ENCODE assay signal across 17 mouse cellular contexts in genomic region chr3:27598437-27599382, GRCm38 (mm10).
A peak's percentile ranks its signal among the peaks of the same experiment; 100 is the strongest.
DNase-seq lines count a peak whose midpoint lies in the region; ATAC-seq and TF ChIP-seq lines count a peak whose summit lies in the region.
"Had no signal": no experiment of that assay in that cellular context is flagged by ENCODE, and none has a peak within 500 bp of the region (broad histone marks: within the 10 kb centered on the region; RNA-seq: fewer than 3 reads in every experiment).

No protein-coding gene starts in this region.

- peak; percentile 27 for DNase-seq in lung, postnatal 10 days
- DNase-seq in lung, adult 18-20 months, result no peak
- DNase-seq in R1 (ENCODE audit: low read depth, low spot score), result peak; percentile 22
- no peak for DNase-seq in cerebellum, adult 2 months
- DNase-seq in cerebellum, adult 9-10 months, result no peak
- DNase-seq: adrenal gland, postnatal 14 days; kidney, postnatal 14 days; left cerebral cortex, postnatal 4 days; right cerebral cortex, postnatal 25 days; thymus, postnatal 25 days had no signal

- no peak overlapping the region for H3K9ac ChIP-seq in heart, embryonic 13.5 days
- H3K9ac ChIP-seq in heart, embryonic 12.5 days, result no peak overlapping the region
- H3K9ac ChIP-seq: embryonic facial prominence, embryonic 15.5 days; forebrain, embryonic 12.5 days; liver, embryonic 15.5 days had no signal

- peak overlapping the region; percentile 33; the same call in 1 of the 2 replicates for H3K27ac ChIP-seq in heart, embryonic 13.5 days (replicated peaks)
- no peak overlapping the region for H3K27ac ChIP-seq in heart, embryonic 12.5 days (ENCODE audit: poor library complexity, severe bottlenecking)
- no peak overlapping the region for H3K27ac ChIP-seq in cerebellum, adult 2 months (ENCODE audit: insufficient read depth, low read length)
- H3K27ac ChIP-seq: embryonic facial prominence, embryonic 15.5 days; forebrain, embryonic 12.5 days; liver, embryonic 15.5 days; macrophage had no signal

- H3K4me3 ChIP-seq in heart, embryonic 13.5 days, result no peak overlapping the region
- no peak overlapping the region for H3K4me3 ChIP-seq in heart, embryonic 12.5 days
- H3K4me3 ChIP-seq in cerebellum, adult 2 months (replicated peaks; ENCODE audit: insufficient read depth, low read depth, low read length), result no peak overlapping the region
- H3K4me3 ChIP-seq: embryonic facial prominence, embryonic 15.5 days; forebrain, embryonic 12.5 days; liver, embryonic 15.5 days had no signal

- no peak overlapping the region for H3K4me2 ChIP-seq in heart, embryonic 13.5 days
- H3K4me2 ChIP-seq in heart, embryonic 12.5 days, result no peak overlapping the region
- H3K4me2 ChIP-seq: embryonic facial prominence, embryonic 15.5 days; forebrain, embryonic 12.5 days; liver, embryonic 15.5 days had no signal

- TF ChIP-seq POLR2A in cerebellum, adult 2 months (IDR thresholded peaks at IDR 0.05; ENCODE audit: borderline replicate concordance, insufficient read depth, low read length), result no peak

- H3K36me3 ChIP-seq in heart, embryonic 13.5 days, result no peaks in the 10 kb centered on the region
- H3K36me3 ChIP-seq in heart, embryonic 12.5 days, result no peaks in the 10 kb centered on the region
- H3K36me3 ChIP-seq: embryonic facial prominence, embryonic 15.5 days; forebrain, embryonic 12.5 days; liver, embryonic 15.5 days had no signal

- no peak for ATAC-seq in heart, embryonic 13.5 days (ENCODE audit: extremely low read depth, insufficient number of reproducible peaks, low FRiP score, low TSS enrichment)
- ATAC-seq in heart, embryonic 12.5 days (ENCODE audit: insufficient number of reproducible peaks, low FRiP score), result no peak
- ATAC-seq in neutrophil, adult 5-6 weeks (ENCODE audit: extremely low read depth, insufficient number of reproducible peaks, low FRiP score, poor library complexity, severe bottlenecking), result peak; percentile 52; the same call in 1 of the 2 replicates

- no peaks in the 10 kb centered on the region for H3K27me3 ChIP-seq in heart, embryonic 13.5 days (replicated peaks)
- no peaks in the 10 kb centered on the region for H3K27me3 ChIP-seq in heart, embryonic 12.5 days (replicated peaks)
- no peaks in the 10 kb centered on the region for H3K27me3 ChIP-seq in cerebellum, adult 2 months (ENCODE audit: control insufficient read depth, insufficient read depth, low read length)
- H3K27me3 ChIP-seq: embryonic facial prominence, embryonic 15.5 days; forebrain, embryonic 12.5 days; liver, embryonic 15.5 days had no signal

- WGBS in heart, embryonic 13.5 days, result 76% methylated on average over 11 of the region's 11 CpGs
- 81% methylated on average over 11 of the region's 11 CpGs for WGBS in heart, embryonic 12.5 days
- 90% methylated on average over 11 of the region's 11 CpGs for WGBS in cerebellum, adult 2 months

- TF ChIP-seq CTCF in cerebellum, adult 2 months (IDR thresholded peaks at IDR 0.05; ENCODE audit: borderline replicate concordance, insufficient read depth, low read depth, low read length), result no peak

- H3K9me3 ChIP-seq in heart, embryonic 13.5 days, result no peaks in the 10 kb centered on the region
- H3K9me3 ChIP-seq in heart, embryonic 12.5 days (replicated peaks), result no peaks in the 10 kb centered on the region
- H3K9me3 ChIP-seq: embryonic facial prominence, embryonic 15.5 days; forebrain, embryonic 12.5 days; liver, embryonic 15.5 days had no signal

- H3K4me1 ChIP-seq in heart, embryonic 13.5 days, result peaks cover 47% of the 10 kb centered on the region
- H3K4me1 ChIP-seq in heart, embryonic 12.5 days (replicated peaks), result peaks cover 40% of the 10 kb centered on the region
- H3K4me1 ChIP-seq in cerebellum, adult 2 months (ENCODE audit: control insufficient read depth, insufficient read depth, low read length), result no peaks in the 10 kb centered on the region
- H3K4me1 ChIP-seq: liver, embryonic 15.5 days had no signal

Comparison
In these comparisons a context has a peak if more than half of its experiments do, and no peak if none do; other contexts are left out.
1. DNase-seq: peak in lung, postnatal 10 days (single experiment) and R1 (single experiment); none in lung, adult 18-20 months (0 of 2), cerebellum, adult 2 months (0 of 2) and cerebellum, adult 9-10 months (single experiment).